Mouse (Mus musculus): Measurements from ENCODE around the gene Klf12.

DNA sequence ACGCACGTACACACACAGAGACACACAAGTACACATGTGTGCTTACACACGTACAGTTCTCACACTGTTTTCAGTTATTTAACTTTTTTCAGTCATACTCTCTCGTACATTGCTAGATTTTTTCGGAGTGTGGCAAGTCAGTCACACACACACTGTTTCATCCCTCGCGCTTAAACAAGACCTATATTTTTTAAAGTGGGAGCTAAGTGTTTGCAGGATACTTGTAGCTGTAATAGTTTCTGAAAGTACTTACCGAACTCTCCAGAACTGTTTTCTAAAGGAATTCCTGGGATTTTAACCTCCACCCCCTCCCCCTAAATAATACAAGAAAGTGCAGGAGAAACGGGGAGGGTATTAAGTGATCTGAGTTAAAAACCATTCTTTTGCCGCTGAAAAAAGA is 434.1 kb downstream of the Klf12 start:
- TF ChIP-seq POLR2A (IDR thresholded peaks at IDR 0.05; ENCODE audit: insufficient read length, low read depth) (no peak), USF1 (IDR thresholded peaks at IDR 0.05; ENCODE audit: low read depth) (no peak), MAX (IDR thresholded peaks at IDR 0.05; ENCODE audit: low read depth) (no peak), E2F4 (IDR thresholded peaks at IDR 0.05; ENCODE audit: insufficient read depth) (no peak), REST (IDR thresholded peaks at IDR 0.05; ENCODE audit: insufficient read depth, insufficient read length) (no peak), CEBPB (IDR thresholded peaks at IDR 0.05; ENCODE audit: insufficient read depth, poor library complexity, severe bottlenecking) (no peak), TCF12 (IDR thresholded peaks at IDR 0.05; ENCODE audit: insufficient read depth, poor library complexity, severe bottlenecking) (no peak), MYOG (IDR thresholded peaks at IDR 0.05; ENCODE audit: control insufficient read depth in 1 of 3, insufficient read depth in 1 of 3, insufficient read length in 2 of 3, low read depth in 2 of 3) (no peak)
